Mouse (Mus musculus) adrenal gland, adult 18-20 months (tissue): ENCODE data around the gene Plekha6. TPM values are rescaled to one million over a fixed set of nuclear protein-coding genes. Genes with fewer than 3 reads are reported as not detected.

Experiments
- DNase-seq, 2 experiments: peaks; one replicate each; pipeline ENCODE4 v3.0.0; 2021 to 2022; ENCODE audit warnings: low spot score in 2 of 2
- total RNA-seq, 2 experiments: library from RNA; stranded (reverse); gene quantifications; 1 replicate in 1 of 2; 2 replicates in 1 of 2; pipeline ENCODE4 v1.2.3; 2021

Plekha6 gene
- total RNA-seq, 2 experiments from 2014 or later = 9.0 to 17.9 TPM

GRCm38 (mm10) chr1:133135808-133136207 is 28.2 kb upstream of the Plekha6 start:
- DNase-seq = no peak

GRCm38 (mm10) chr1:133138401-133138800 is 25.6 kb upstream of the Plekha6 start:
- no peak for DNase-seq

- DNase-seq = peak in 1 of 2 experiments; percentile 31
Observed at GRCm38 (mm10) chr1:133146014-133147009, 17.7 kb upstream of the Plekha6 start.

- no peak for DNase-seq
Observed at GRCm38 (mm10) chr1:133147324-133147723, 16.7 kb upstream of the Plekha6 start.

GRCm38 (mm10) chr1:133148122-133148521 is 15.9 kb upstream of the Plekha6 start:
- no peak for DNase-seq

GRCm38 (mm10) chr1:133150556-133150955 is 13.5 kb upstream of the Plekha6 start:
- no peak for DNase-seq

GRCm38 (mm10) chr1:133152213-133152612 is 11.8 kb upstream of the Plekha6 start:
- no peak for DNase-seq

GRCm38 (mm10) chr1:133155270-133155669 is 8.7 kb upstream of the Plekha6 start:
- DNase-seq = no peak

GRCm38 (mm10) chr1:133159128-133159564 is 4.9 kb upstream of the Plekha6 start:
- peak in 1 of 2 experiments; percentile 21 for DNase-seq

GRCm38 (mm10) chr1:133161559-133161958 is 2.5 kb upstream of the Plekha6 start:
- DNase-seq = no peak

- DNase-seq = no peak
Observed at GRCm38 (mm10) chr1:133162046-133162445, 2.0 kb upstream of the Plekha6 start.

- no peak for DNase-seq
Observed at GRCm38 (mm10) chr1:133162981-133163380, 1.0 kb upstream of the Plekha6 start.

GRCm38 (mm10) chr1:133164591-133165011 is 591 bp downstream of the Plekha6 start:
- DNase-seq = no peak

- DNase-seq = no peak
Observed at GRCm38 (mm10) chr1:133165111-133165510, 1.1 kb downstream of the Plekha6 start.

GRCm38 (mm10) chr1:133168318-133169060 is 4.5 kb downstream of the Plekha6 start:
- no peak for DNase-seq

GRCm38 (mm10) chr1:133170196-133170595 is 6.2 kb downstream of the Plekha6 start:
- no peak for DNase-seq

GRCm38 (mm10) chr1:133171357-133171756 is 7.3 kb downstream of the Plekha6 start:
- no peak for DNase-seq

GRCm38 (mm10) chr1:133175150-133175549 is 11.1 kb downstream of the Plekha6 start:
- no peak for DNase-seq

GRCm38 (mm10) chr1:133177480-133178172 is 13.6 kb downstream of the Plekha6 start:
- peak; percentile 62 to 64 for DNase-seq

- DNase-seq = no peak
Observed at GRCm38 (mm10) chr1:133178732-133179440, 14.9 kb downstream of the Plekha6 start.
